Mouse (Mus musculus) myocyte (in vitro differentiated cells): ENCODE results near the gene Iqsec2. TPM values are rescaled to one million over a fixed set of nuclear protein-coding genes. Genes with fewer than 3 reads are reported as not detected.
A peak's percentile ranks its signal among the peaks of the same experiment; 100 is the strongest.

Experiments used
- H3K27me3 ChIP-seq: one replicate; pipeline ENCODE4 v1.6.1; 2011; ENCODE audit not compliant: control insufficient read depth, insufficient read depth, insufficient read length
- H3K36me3 ChIP-seq: one replicate; pipeline ENCODE4 v1.6.1; 2011; ENCODE audit not compliant: control insufficient read depth, insufficient read depth
- H3K4me2 ChIP-seq: one replicate; pipeline ENCODE4 v1.6.1; 2011; ENCODE audit warnings: low read depth, control low read depth
- H3K4me3 ChIP-seq: one replicate; pipeline ENCODE4 v1.5.1; 2011; ENCODE audit warnings: mild to moderate bottlenecking, control low read depth, moderate library complexity
- H3K79me2 ChIP-seq: one replicate; pipeline ENCODE4 v1.6.1; 2011; ENCODE audit not compliant: control insufficient read depth, insufficient read depth
- H3ac ChIP-seq: one replicate; pipeline ENCODE4 v1.6.1; 2011; ENCODE audit not compliant: control insufficient read depth, insufficient read length
- CEBPB ChIP-seq: IDR thresholded peaks from 2 replicates; pipeline ENCODE4 v1.6.1; 2011; ENCODE audit warnings: mild to moderate bottlenecking, moderate library complexity; ENCODE audit not compliant: poor library complexity, insufficient read depth, severe bottlenecking
- E2F4 ChIP-seq: IDR thresholded peaks from one replicate; pipeline ENCODE4 v1.6.1; 2011; ENCODE audit warnings: mild to moderate bottlenecking, control low read depth, moderate library complexity; ENCODE audit not compliant: insufficient read depth
- MAX ChIP-seq: IDR thresholded peaks from one replicate; pipeline ENCODE4 v1.6.1; 2011; ENCODE audit warnings: low read depth, mild to moderate bottlenecking, control low read depth
- MYOD1 ChIP-seq, 3 experiments: IDR thresholded peaks; one replicate each; pipeline ENCODE4 v1.6.1; 2011; ENCODE audit warnings: control low read depth in 2 of 3, low read depth in 2 of 3, mild to moderate bottlenecking in 2 of 3, moderate library complexity in 1 of 3; ENCODE audit not compliant: insufficient read length in 2 of 3, control insufficient read depth in 1 of 3
- MYOG ChIP-seq, 3 experiments: IDR thresholded peaks; one replicate each; pipeline ENCODE4 v1.6.1; 2011; ENCODE audit warnings: control low read depth in 2 of 3, low read depth in 2 of 3, mild to moderate bottlenecking in 2 of 3; ENCODE audit not compliant: insufficient read length in 2 of 3, control insufficient read depth in 1 of 3, insufficient read depth in 1 of 3
- POLR2A ChIP-seq: IDR thresholded peaks from one replicate; pipeline ENCODE4 v1.6.1; 2011; ENCODE audit warnings: low read depth, mild to moderate bottlenecking, control low read depth, moderate library complexity; ENCODE audit not compliant: insufficient read length
- POLR2AphosphoS2 ChIP-seq: IDR thresholded peaks from one replicate; pipeline ENCODE4 v1.6.1; 2011; ENCODE audit warnings: low read depth, control low read depth; ENCODE audit not compliant: insufficient read length
- REST ChIP-seq: IDR thresholded peaks from one replicate; pipeline ENCODE4 v1.6.1; 2011; ENCODE audit warnings: mild to moderate bottlenecking, control low read depth, moderate library complexity; ENCODE audit not compliant: insufficient read depth, insufficient read length
- SRF ChIP-seq: IDR thresholded peaks from one replicate; pipeline ENCODE4 v1.6.1; 2011; ENCODE audit warnings: low read depth; ENCODE audit not compliant: control insufficient read depth, insufficient read length
- TCF12 ChIP-seq: IDR thresholded peaks from one replicate; pipeline ENCODE4 v1.6.1; 2011; ENCODE audit warnings: mild to moderate bottlenecking, control low read depth; ENCODE audit not compliant: poor library complexity, insufficient read depth, severe bottlenecking
- TCF3 ChIP-seq: IDR thresholded peaks from one replicate; pipeline ENCODE4 v1.6.1; 2011; ENCODE audit warnings: low read depth, control low read depth; ENCODE audit not compliant: insufficient read length
- USF1 ChIP-seq: IDR thresholded peaks from one replicate; pipeline ENCODE4 v1.6.1; 2011; ENCODE audit warnings: low read depth, mild to moderate bottlenecking, control low read depth, moderate library complexity
- polyA plus RNA-seq: library from polyadenylated mRNA; unstranded; fragments of >200 nt; fragmentation: generic; extraction: Trizol; gene quantifications from one replicate; pipeline ENCODE4 v1.2.1, GENCODE M21; 2012; ENCODE audit warnings: missing spikeins

The Iqsec2 gene
- polyA plus RNA-seq = 11.2 TPM

GRCm38 (mm10) chrX:152143941-152144741, at the start of gene Iqsec2:
TSS of gene Iqsec2 (plus strand) at chrX:152144268.
- no peaks in the 10 kb centered on the region for H3K27me3 ChIP-seq
- no peaks in the 10 kb centered on the region for H3K36me3 ChIP-seq
- peak within 1 kb of the TSS; percentile 29 for H3K4me3 ChIP-seq
- TF ChIP-seq POLR2A (peak; percentile 54), POLR2AphosphoS2 (no peak)
- H3ac ChIP-seq = peak within 1 kb of the TSS; percentile 39
- H3K79me2 ChIP-seq = no peaks in the 10 kb centered on the region
- peak within 1 kb of the TSS; percentile 66 for H3K4me2 ChIP-seq

DNA sequence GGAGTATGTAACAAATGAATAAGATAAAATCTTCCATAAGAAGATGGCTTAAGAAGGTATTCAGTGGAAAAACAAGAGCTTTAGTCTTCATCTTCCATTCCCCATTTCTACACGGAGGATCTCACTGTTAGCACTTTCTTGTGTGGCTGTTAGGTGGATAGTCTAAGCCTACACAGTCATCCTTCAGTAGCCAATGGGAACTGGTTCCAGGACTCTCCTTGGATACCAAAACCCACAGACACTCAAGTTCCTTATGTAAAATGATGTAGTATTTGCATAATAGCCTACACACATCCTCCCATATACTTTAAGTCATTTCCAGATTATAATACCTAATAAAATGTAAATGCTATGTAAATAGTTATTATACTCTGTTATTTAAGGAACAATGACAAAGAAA, 46.5 kb upstream of the Iqsec2 start:
- Histone ChIP-seq H3K4me2 (no peak overlapping the region), H3K27me3 (no peaks in the 10 kb centered on the region), H3ac (no peak overlapping the region), H3K79me2 (no peaks in the 10 kb centered on the region), H3K36me3 (no peaks in the 10 kb centered on the region), H3K4me3 (no peak overlapping the region)
- TF ChIP-seq TCF3 (no peak), SRF (no peak)

- H3K4me2 ChIP-seq = no peak overlapping the region
- H3ac ChIP-seq = no peak overlapping the region
- no peaks in the 10 kb centered on the region for H3K36me3 ChIP-seq
- H3K27me3 ChIP-seq = no peaks in the 10 kb centered on the region
- no peak overlapping the region for H3K4me3 ChIP-seq
- TF ChIP-seq POLR2A = no peak
- H3K79me2 ChIP-seq = no peaks in the 10 kb centered on the region
Measured at GRCm38 (mm10) chrX:152121687-152122086, 22.4 kb upstream of the Iqsec2 start.

DNA sequence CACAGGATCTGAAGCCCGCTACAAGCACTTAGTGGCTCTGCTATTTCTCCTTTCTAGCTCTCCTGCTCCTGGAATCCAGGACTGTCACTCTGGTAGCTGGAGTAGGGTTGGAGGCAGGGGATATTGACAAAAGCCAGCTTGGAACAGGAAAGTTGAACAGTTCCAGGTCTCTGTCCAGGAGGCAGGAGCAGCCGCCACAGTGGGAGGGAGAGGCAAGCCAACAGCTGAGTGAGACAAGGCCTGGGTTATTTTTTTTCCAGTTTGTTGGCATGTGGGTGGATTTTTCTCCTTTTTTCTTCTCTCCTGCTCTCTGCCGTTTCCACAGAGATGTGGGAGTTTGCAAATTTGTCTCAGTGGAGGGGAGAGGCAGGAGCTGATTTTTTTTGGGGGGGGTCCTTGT, 13.3 kb upstream of the Iqsec2 start:
- Histone ChIP-seq H3K27me3 (no peaks in the 10 kb centered on the region), H3K79me2 (no peaks in the 10 kb centered on the region), H3ac (no peak overlapping the region), H3K36me3 (no peaks in the 10 kb centered on the region), H3K4me3 (no peak overlapping the region), H3K4me2 (no peak overlapping the region)
- TF ChIP-seq POLR2A (no peak), MAX (no peak)

GRCm38 (mm10) chrX:152132029-152132428, 12.0 kb upstream of the Iqsec2 start:
- Histone ChIP-seq H3K4me2 (no peak overlapping the region), H3K4me3 (no peak overlapping the region), H3ac (no peak overlapping the region), H3K27me3 (no peaks in the 10 kb centered on the region), H3K36me3 (no peaks in the 10 kb centered on the region), H3K79me2 (no peaks in the 10 kb centered on the region)
- TF ChIP-seq SRF = no peak
- TF ChIP-seq TCF12 = no peak
- TF ChIP-seq E2F4 = no peak
- no peak for TF ChIP-seq CEBPB
- TF ChIP-seq POLR2A = no peak
- TF ChIP-seq MAX = no peak
- no peak for TF ChIP-seq POLR2AphosphoS2
- TF ChIP-seq REST = no peak
- no peak for TF ChIP-seq MYOD1 (IDR thresholded peaks at IDR 0.05; ENCODE audit: control insufficient read depth in 1 of 3, insufficient read length in 2 of 3, low read depth in 2 of 3)
- TF ChIP-seq MYOG (IDR thresholded peaks at IDR 0.05; ENCODE audit: control insufficient read depth in 1 of 3, insufficient read depth in 1 of 3, insufficient read length in 2 of 3, low read depth in 2 of 3) = no peak
- no peak for TF ChIP-seq TCF3
- no peak for TF ChIP-seq USF1

DNA sequence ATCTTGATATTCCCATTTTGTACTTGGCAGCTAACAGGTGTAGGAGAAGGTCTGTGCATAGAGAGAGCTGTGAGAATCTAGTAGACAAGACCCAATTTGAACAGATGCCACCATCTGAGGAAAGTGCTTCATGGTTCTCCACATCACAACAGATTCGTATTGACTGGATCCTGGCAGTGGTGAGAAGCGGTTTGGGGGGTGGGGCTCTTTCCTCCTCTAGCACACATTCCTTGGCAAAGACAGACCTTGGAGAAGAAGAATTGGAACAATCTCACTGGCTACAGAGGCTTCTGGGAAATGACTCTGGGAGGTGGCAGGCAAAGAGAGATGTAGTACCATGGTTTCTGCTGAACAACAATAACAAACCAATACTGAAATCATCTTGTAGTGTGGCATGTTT, 8.9 kb upstream of the Iqsec2 start:
- no peaks in the 10 kb centered on the region for H3K79me2 ChIP-seq
- no peak overlapping the region for H3K4me2 ChIP-seq
- H3ac ChIP-seq = no peak overlapping the region
- no peaks in the 10 kb centered on the region for H3K36me3 ChIP-seq
- H3K4me3 ChIP-seq = no peak overlapping the region
- H3K27me3 ChIP-seq = no peaks in the 10 kb centered on the region
- TF ChIP-seq SRF = no peak
- no peak for TF ChIP-seq MAX
